Mouse (Mus musculus) 3T3-L1 (cell line): Measurements from ENCODE around the gene Olfr308.
"Not testable (repeated sequence)": the region's sequence is repeated elsewhere in the genome, so short reads cannot be mapped to it uniquely, and the experiment has no call there.

Experiments
- DNase-seq: peaks from one replicate; pipeline ENCODE4 v3.0.0-alpha.2; 2015; ENCODE audit warnings: low read depth, low spot score

The Olfr308 gene

DNA sequence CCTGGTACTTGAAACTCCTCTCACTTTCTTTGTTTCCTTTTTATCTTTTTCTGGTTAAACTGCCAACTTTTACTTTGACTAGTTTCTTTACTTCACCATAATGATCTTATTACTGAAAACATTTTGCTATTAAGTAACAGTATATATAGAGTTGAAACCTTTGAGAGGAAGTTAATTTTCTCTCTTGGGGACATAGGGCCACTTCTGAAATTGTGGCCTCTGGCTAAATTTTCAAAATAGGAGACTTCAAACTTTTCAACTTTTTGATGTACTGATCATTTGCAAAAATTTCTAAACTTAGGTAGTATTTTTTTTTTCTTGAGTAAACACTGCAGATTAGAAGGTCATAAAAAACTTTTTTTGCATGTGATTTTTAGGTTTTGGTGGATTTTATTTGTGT lies at the start of gene Olfr308:
Olfr308 (minus strand) TSS at position 101 of the 400 bp plus-strand sequence.
- DNase-seq, result no peak

DNA sequence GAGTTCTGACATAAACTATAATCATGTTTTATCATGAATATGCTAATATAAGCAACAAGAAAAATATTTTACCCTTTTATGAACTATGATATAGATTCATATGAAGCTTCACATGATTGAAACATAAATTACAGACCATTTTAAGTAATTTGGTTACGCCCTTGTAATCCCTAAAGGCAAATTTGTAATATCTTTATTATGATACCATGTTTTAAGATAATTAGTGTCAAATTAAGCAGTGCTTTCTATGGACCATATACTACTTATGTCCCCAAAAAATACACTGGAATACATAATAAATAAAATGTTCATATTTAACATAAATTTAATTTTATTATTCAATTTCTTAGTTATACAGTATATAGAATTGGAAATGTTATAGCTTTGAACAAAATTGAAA lies 41.4 kb upstream of the Olfr308 start, which contains the start of gene Olfr305:
Olfr305 (minus strand) TSS at position 101 of the 400 bp plus-strand sequence.
- DNase-seq, result no peak

DNA sequence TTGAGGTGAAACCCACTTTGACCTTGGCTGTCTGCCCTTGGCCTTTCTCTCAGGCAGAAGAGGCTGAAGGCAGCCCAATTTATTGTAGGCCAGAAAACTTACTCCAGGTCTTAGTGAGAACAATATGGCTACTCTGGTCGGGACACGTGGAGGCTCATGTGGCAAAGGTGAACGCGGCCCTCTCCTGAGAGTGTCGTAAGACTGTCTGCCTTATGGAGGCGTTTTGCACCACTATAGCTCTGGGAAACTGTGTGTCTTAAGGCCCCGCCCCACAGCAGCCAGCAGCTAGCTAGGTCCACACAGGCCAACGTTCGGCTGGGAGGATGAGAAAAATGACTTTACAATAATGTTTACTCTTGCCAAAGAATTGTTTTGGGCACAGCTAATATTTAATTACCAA lies 20.9 kb upstream of the Olfr308 start:
- DNase-seq, result not testable (repeated sequence)

DNA sequence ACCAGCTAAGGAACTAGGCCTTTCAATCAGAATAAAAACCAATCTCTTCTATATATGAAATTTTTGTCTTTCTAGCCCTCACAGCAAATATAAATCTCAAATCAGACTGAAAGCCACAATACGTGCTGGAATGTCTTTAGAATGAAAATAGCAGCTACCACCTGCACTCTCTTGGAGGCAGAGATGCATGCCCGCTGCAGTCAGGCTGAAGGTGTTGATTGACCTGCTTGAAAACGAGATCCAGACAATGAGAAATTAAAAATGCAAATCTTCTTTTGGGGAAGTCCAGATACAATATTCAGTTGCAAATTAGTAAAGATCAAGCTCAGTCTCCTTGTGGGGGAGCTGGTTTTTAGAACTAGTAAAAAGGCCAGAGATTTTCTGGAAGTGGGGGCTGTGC lies 18.8 kb upstream of the Olfr308 start:
- DNase-seq, result no peak

GRCm38 (mm10) chr7:86342881-86343565 lies 17.6 kb upstream of the Olfr308 start:
- DNase-seq, result no peak

- no peak for DNase-seq
Measured at GRCm38 (mm10) chr7:86337486-86337885, 12.1 kb upstream of the Olfr308 start, which contains the start of gene Olfr307. TSS of gene Olfr307 (minus strand) at chr7:86337586.

DNA sequence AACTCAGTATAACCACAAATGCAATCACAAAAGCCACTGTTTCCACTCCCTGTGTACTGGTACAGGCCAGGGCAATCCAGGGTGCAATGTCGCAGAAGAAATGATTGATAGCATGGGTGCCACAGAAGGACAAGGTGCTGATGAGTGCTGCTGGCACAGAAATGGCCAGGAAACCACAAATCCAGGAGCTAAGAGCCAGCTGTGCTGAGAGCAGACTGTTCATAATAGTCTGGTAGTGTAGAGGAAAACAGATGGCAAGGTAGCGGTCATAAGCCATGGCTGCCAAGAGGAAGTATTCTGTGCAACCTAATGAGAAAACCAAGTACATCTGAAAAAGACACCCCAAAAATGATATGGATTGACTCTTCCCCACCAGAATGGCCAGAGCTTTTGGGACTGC lies 4.1 kb downstream of the Olfr308 start:
- DNase-seq, result no peak

GRCm38 (mm10) chr7:86313608-86314007 lies 11.8 kb downstream of the Olfr308 start, which contains the start of gene Olfr309:
TSS of gene Olfr309 (minus strand) at chr7:86313708.
- no peak for DNase-seq

- DNase-seq, result no peak
Measured at GRCm38 (mm10) chr7:86277072-86277471, 48.4 kb downstream of the Olfr308 start, which contains the start of gene Olfr310. TSS of gene Olfr310 (minus strand) at chr7:86277172.
